Mouse (Mus musculus): ENCODE measurements around the gene Tmem56.

DNA sequence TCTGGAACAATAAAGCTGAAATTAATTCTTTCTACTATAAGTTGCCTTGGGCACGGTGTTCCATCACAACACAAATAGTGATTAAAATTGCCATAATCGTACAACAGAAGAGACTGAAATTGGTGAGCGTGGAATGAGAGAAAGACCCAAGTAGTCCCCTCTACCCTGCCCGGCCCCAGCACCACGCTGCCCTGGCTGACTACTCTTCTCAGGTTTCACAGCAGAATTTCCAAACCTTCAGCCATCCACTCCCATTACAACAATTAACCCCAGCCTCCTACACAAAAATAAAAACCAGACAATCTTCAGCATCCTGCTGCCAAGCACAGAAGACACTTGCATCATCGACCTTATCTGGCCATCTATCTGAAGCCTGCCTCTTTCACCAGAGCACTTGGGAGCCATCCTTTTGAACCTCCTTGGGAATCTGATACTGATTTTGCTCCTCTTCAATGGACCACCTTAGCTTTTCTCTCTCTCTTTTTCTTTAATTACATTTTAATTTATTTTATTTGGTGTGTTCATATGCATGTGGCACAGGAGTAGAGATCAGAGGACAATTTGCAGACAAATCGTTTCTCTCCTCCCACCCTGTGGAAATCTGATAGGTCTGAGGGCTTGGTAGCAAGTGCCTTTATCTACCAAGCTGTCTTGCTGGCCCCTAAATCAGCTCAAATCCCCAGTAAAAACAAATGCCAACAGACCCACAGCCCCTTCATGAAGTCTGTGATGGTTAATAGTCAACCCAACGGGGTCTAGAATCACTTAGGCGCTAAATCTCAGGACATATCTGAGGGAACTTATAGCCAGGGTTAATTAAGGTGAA is 40.6 kb downstream of the Tmem56 start:
- TF ChIP-seq POLR2A (IDR thresholded peaks at IDR 0.05; ENCODE audit: borderline replicate concordance, extremely low read depth, low read depth, low read length): no peak
- TF ChIP-seq CTCF (IDR thresholded peaks at IDR 0.05; ENCODE audit: insufficient read depth, low read length): no peak
